Mouse (Mus musculus) C2C12 (cell line): Measurements from ENCODE around the gene Sec24c. TPM values are rescaled to one million over a fixed set of nuclear protein-coding genes. Genes with fewer than 3 reads are reported as not detected.
"Not testable (repeated sequence)": the region's sequence is repeated elsewhere in the genome, so short reads cannot be mapped to it uniquely, and the experiment has no call there.

Experiments used
- H3K27me3 ChIP-seq: one replicate; pipeline ENCODE4 v1.6.1; 2011; ENCODE audit not compliant: control insufficient read depth, insufficient read depth, insufficient read length
- H3K36me3 ChIP-seq: one replicate; pipeline ENCODE4 v1.6.1; 2011; ENCODE audit not compliant: control insufficient read depth, insufficient read depth
- H3K4me3 ChIP-seq: one replicate; pipeline ENCODE4 v1.5.1; 2011; ENCODE audit warnings: mild to moderate bottlenecking, control low read depth; ENCODE audit not compliant: poor library complexity, insufficient read depth, severe bottlenecking
- H3K79me2 ChIP-seq: one replicate; pipeline ENCODE4 v1.6.1; 2011; ENCODE audit not compliant: control insufficient read depth, insufficient read depth
- H3K79me3 ChIP-seq: one replicate; pipeline ENCODE4 v1.6.1; 2011; ENCODE audit warnings: low read depth, control low read depth
- H3ac ChIP-seq: one replicate; pipeline ENCODE3; 2011; ENCODE audit warnings: low read depth; ENCODE audit not compliant: control insufficient read depth, insufficient read length
- CEBPB ChIP-seq: IDR thresholded peaks from one replicate; pipeline ENCODE4 v1.6.1; 2011; ENCODE audit warnings: low read depth, mild to moderate bottlenecking, control low read depth, moderate library complexity
- CTCF ChIP-seq: IDR thresholded peaks from one replicate; pipeline ENCODE4 v1.5.1; 2011; ENCODE audit not compliant: control insufficient read depth, insufficient read depth, insufficient read length
- FOSL1 ChIP-seq: IDR thresholded peaks from one replicate; pipeline ENCODE4 v1.8.0; 2011; ENCODE audit warnings: mild to moderate bottlenecking, low read length; ENCODE audit not compliant: poor library complexity, insufficient read depth, severe bottlenecking
- MAX ChIP-seq: IDR thresholded peaks from one replicate; pipeline ENCODE4 v1.6.1; 2011; ENCODE audit warnings: mild to moderate bottlenecking, control low read depth
- MYOD1 ChIP-seq: IDR thresholded peaks from one replicate; pipeline ENCODE4 v1.6.1; 2011; ENCODE audit warnings: low read depth; ENCODE audit not compliant: control insufficient read depth, insufficient read length
- MYOG ChIP-seq: IDR thresholded peaks from one replicate; pipeline ENCODE4 v1.6.1; 2011; ENCODE audit not compliant: control insufficient read depth, insufficient read length; ENCODE audit errors: extremely low read depth
- USF1 ChIP-seq: IDR thresholded peaks from one replicate; pipeline ENCODE4 v1.6.1; 2011; ENCODE audit warnings: low read depth, mild to moderate bottlenecking, control low read depth, moderate library complexity
- polyA plus RNA-seq: library from polyadenylated mRNA; unstranded; fragments of >200 nt; fragmentation: generic; extraction: Trizol; gene quantifications from one replicate; pipeline ENCODE4 v1.2.1, GENCODE M21; 2012; ENCODE audit warnings: missing spikeins

Gene Sec24c
- polyA plus RNA-seq, 1 experiment = 63.4 TPM

DNA sequence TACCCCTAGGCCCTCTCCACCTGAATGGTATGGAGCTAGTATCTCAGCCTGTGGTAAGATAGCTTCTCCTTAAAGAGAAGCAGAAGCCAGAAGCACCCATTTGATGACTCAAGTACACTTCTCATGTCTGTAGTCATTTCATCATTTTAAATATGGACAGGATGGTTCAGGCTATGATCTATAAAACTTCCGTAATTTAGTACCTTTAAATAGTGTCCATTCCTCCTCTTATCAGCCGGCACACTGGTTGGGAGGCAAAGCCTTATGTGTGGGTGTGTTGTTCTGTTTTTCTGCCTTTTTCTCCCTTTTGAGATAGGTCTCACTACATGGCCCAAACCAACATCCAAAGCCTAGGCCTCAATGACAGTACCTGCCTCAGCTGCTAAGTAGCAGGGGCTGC, 24.4 kb downstream of the Sec24c start:
- Histone ChIP-seq H3K79me2 (peaks cover 79% of the 10 kb centered on the region), H3ac (no peak overlapping the region), H3K36me3 (peaks cover 27% of the 10 kb centered on the region), H3K79me3 (peaks cover 61% of the 10 kb centered on the region), H3K27me3 (no peaks in the 10 kb centered on the region), H3K4me3 (no peak overlapping the region)
- no peak for TF ChIP-seq MYOD1
- TF ChIP-seq MAX = no peak
- TF ChIP-seq FOSL1 = no peak
- no peak for TF ChIP-seq USF1
- no peak for TF ChIP-seq CEBPB
- no peak for TF ChIP-seq CTCF
- TF ChIP-seq MYOG = no peak

- Histone ChIP-seq H3K79me2 (peaks cover 93% of the 10 kb centered on the region), H3K4me3 (no peak overlapping the region), H3K36me3 (peaks cover 30% of the 10 kb centered on the region), H3K79me3 (peaks cover 72% of the 10 kb centered on the region), H3ac (no peak overlapping the region), H3K27me3 (no peaks in the 10 kb centered on the region)
- no peak for TF ChIP-seq MYOG
- TF ChIP-seq CEBPB = no peak
- TF ChIP-seq FOSL1 = no peak
- TF ChIP-seq CTCF = no peak
- no peak for TF ChIP-seq MYOD1
- no peak for TF ChIP-seq USF1
- TF ChIP-seq MAX = no peak
Measured at GRCm38 (mm10) chr14:20700362-20700761, 26.3 kb downstream of the Sec24c start.

DNA sequence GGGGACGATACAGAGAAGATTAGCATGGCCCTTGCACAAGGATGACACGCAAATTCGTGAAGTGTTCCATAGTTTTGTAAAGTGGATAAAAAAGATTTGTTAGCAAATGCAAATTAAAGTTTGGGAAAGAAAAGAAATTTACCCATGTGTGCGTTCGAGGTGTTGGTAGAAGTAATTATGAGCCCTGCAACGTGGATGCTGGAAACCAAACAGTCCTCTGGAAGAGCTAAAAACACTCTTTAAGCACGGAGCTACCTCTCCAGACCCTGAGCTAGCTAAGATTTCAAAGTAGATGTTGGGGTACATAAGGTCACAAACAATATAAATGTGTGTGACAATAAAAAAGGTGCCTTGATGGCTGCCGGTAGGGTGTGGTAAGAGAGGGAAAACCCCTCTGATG, 27.4 kb downstream of the Sec24c start:
- H3K79me2 ChIP-seq = peaks cover 83% of the 10 kb centered on the region
- H3K79me3 ChIP-seq = peaks cover 63% of the 10 kb centered on the region
- peaks cover 29% of the 10 kb centered on the region for H3K36me3 ChIP-seq
- no peak for TF ChIP-seq CTCF
- peak overlapping the region; percentile 46 for H3ac ChIP-seq
- H3K27me3 ChIP-seq = no peaks in the 10 kb centered on the region
- peak overlapping the region; percentile 84 for H3K4me3 ChIP-seq

- peaks cover 28% of the 10 kb centered on the region for H3K36me3 ChIP-seq
- H3ac ChIP-seq = peak overlapping the region; percentile 66
- H3K79me2 ChIP-seq = peaks cover 77% of the 10 kb centered on the region
- H3K79me3 ChIP-seq = peaks cover 58% of the 10 kb centered on the region
- H3K27me3 ChIP-seq = no peaks in the 10 kb centered on the region
- no peak for TF ChIP-seq CTCF
- no peak for TF ChIP-seq USF1
- no peak for TF ChIP-seq FOSL1
- no peak for TF ChIP-seq MYOD1
- no peak for TF ChIP-seq MYOG
- no peak for TF ChIP-seq MAX
- no peak for TF ChIP-seq CEBPB
- H3K4me3 ChIP-seq = peak overlapping the region; percentile 84
Measured at GRCm38 (mm10) chr14:20702096-20702740, 28.1 kb downstream of the Sec24c start.

DNA sequence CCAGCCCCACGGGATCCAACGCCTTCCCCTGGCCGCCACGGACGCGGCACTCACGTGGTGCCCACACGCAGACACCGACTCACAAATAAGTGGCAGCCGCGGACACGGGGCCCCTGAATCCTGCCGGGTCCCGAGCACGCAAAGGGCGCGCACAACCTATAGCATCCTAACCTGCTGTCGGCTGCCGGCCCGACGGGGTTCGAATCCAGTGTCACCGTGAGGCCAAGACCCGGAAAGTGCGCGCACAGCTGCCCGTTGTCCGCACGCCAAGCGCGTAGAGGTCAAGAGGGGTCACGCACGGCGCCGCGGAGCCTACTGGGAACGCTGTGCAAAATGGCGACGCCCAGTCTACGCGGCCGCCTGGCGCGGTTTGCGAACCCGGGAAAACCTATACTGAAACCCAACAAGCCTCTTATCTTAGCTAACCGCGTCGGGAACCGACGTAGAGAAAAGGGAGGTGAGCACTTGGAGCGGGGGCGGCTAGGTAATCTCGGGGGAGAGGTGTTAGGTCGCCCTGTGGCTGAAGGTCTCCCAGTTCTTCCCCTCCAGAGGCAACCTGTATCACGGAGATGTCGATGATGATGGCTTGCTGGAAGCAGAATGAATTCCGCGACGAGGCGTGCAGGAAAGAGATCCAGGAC, 28.8 kb downstream of the Sec24c start, which contains the start of gene Chchd1:
Gene Chchd1 (plus strand): TSS at position 266 of the 641 bp plus-strand sequence.
- Histone ChIP-seq H3K4me3 (peak within 1 kb of the TSS; percentile 84), H3K36me3 (peaks cover 28% of the 10 kb centered on the region), H3K79me2 (peaks cover 75% of the 10 kb centered on the region), H3K27me3 (no peaks in the 10 kb centered on the region), H3K79me3 (peaks cover 58% of the 10 kb centered on the region), H3ac (peak within 1 kb of the TSS; percentile 84)
- no peak for TF ChIP-seq MYOG
- peak; percentile 37 for TF ChIP-seq MAX
- peak; percentile 42 for TF ChIP-seq USF1
- TF ChIP-seq FOSL1 = no peak

DNA sequence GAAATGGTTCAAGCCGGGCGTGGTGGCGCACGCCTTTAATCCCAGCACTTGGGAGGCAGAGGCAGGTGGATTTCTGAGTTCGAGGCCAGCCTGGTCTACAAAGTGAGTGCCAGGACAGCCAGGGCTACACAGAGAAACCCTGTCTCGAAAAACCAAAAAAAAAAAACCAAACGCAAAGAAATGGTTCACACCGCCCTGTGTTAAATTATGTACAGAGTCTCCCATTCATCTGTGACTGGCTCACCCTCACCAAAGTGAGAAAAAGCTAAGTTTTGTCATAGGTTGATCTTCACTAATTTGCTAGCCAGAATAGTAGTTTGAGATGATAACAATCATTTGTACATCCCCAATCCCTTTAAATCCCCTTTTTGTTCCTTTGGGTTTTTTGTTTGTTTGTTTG, 29.4 kb downstream of the Sec24c start:
- Histone ChIP-seq H3K79me3 (peaks cover 58% of the 10 kb centered on the region), H3K36me3 (peaks cover 28% of the 10 kb centered on the region), H3K4me3 (peak overlapping the region; percentile 84), H3K79me2 (peaks cover 75% of the 10 kb centered on the region), H3ac (peak overlapping the region; percentile 84)
- not testable (repeated sequence) for H3K27me3 ChIP-seq
